23 mouse cellular contexts compared by ENCODE assay signal in the genomic region with DNA sequence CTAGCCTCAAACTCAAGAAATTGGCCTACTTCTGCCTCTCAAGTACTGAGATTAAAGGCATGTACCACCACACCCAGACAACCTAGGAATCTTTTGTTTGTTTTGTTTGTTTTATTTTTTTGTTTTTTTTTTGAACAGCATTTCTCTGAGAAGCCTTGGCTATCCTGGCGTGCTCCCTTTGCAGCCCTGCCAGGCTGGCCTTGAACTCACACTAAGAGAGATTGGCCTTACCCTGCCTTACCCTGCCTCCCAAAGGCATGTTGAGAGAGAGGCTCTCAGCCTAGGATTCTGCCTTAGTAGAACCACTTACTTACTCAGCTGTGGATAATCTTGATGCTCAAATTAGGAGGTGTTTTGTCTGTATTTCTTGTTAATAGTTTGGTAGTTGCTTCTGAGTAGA. TPM values are rescaled to one million over a fixed set of nuclear protein-coding genes. Genes with fewer than 3 reads are reported as not detected.
DNase-seq lines count a peak whose midpoint lies in the region; TF ChIP-seq lines count a peak whose summit lies in the region.
"Had no signal": no experiment of that assay in that cellular context is flagged by ENCODE, and none has a peak within 500 bp of the region (broad histone marks: within the 10 kb centered on the region; RNA-seq: fewer than 3 reads in every experiment).

No protein-coding gene starts in this region.

- H3K27me3 ChIP-seq in testis, adult 2 months (ENCODE audit: control insufficient read depth, insufficient read depth, low read length): no peaks in the 10 kb centered on the region
- H3K27me3 ChIP-seq: embryonic facial prominence, embryonic 13.5 days; forebrain, embryonic 12.5 days; forebrain, embryonic 15.5 days; heart, embryonic 13.5 days had no signal

- TF ChIP-seq POLR2A in testis, adult 2 months (IDR thresholded peaks at IDR 0.05; ENCODE audit: control insufficient read depth, low read depth, low read length): no peak

- DNase-seq in adrenal gland, postnatal 10 days: peak; percentile 43
- DNase-seq in adrenal gland, adult 18-20 months (ENCODE audit: low spot score in 2 of 2): no peak
- DNase-seq in testis, postnatal 10 days (ENCODE audit: low spot score): no peak
- peak; percentile 53 to 65 for DNase-seq in adrenal gland, postnatal 36 days
- DNase-seq in gastrocnemius, postnatal 10 days: no peak
- DNase-seq: cerebellum, adult 11 months; cerebellum, adult 2 months; cerebellum, adult 9-11 months; cerebellum, postnatal 25 days; gastrocnemius, postnatal 36 days; heart, adult 2 months; heart, postnatal 14 days; heart, postnatal 4 days had no signal

- H3K4me1 ChIP-seq in testis, adult 2 months (ENCODE audit: control insufficient read depth, insufficient read depth, low read length): peaks cover 4% of the 10 kb centered on the region
- H3K4me1 ChIP-seq: embryonic facial prominence, embryonic 10.5 days; forebrain, embryonic 15.5 days had no signal

- H3K27ac ChIP-seq in testis, adult 2 months (ENCODE audit: control insufficient read depth, insufficient read depth, low read depth, low read length): no peak overlapping the region
- H3K27ac ChIP-seq: embryonic facial prominence, embryonic 10.5 days; embryonic facial prominence, embryonic 13.5 days; forebrain, embryonic 15.5 days; heart, adult 2 months; heart, embryonic 10.5 days; heart, embryonic 13.5 days; hindbrain, embryonic 14.5 days; hindbrain, postnatal 0 days had no signal

- TF ChIP-seq CTCF in testis, adult 2 months (IDR thresholded peaks at IDR 0.05; ENCODE audit: control insufficient read depth, insufficient read depth, insufficient replicate concordance, low read depth, low read length): no peak

- peak overlapping the region; percentile 75 for H3K4me3 ChIP-seq in testis, adult 2 months (ENCODE audit: control insufficient read depth, low read depth, low read length)
- H3K4me3 ChIP-seq: embryonic facial prominence, embryonic 10.5 days; embryonic facial prominence, embryonic 13.5 days; erythroblast, embryonic 14.5 days; forebrain, embryonic 12.5 days; forebrain, embryonic 15.5 days; heart, adult 2 months; heart, embryonic 10.5 days; heart, embryonic 13.5 days had no signal

- H3K36me3 ChIP-seq in testis, adult 2 months (ENCODE audit: control insufficient read depth, insufficient read depth, low read length): no peaks in the 10 kb centered on the region
- H3K36me3 ChIP-seq: forebrain, embryonic 12.5 days; forebrain, embryonic 15.5 days; heart, embryonic 13.5 days had no signal

RNA-seq across cellular contexts. Expression of a gene that starts 8.7 kb away (rescaled TPM):
- 10 to 100 TPM; 84.9 to 94.1 TPM for total RNA-seq in adrenal gland, postnatal 10 days (2021)
- 10 to 100 TPM; 75.0 to 88.1 TPM for total RNA-seq in adrenal gland, adult 18-20 months (2021)
- 17.0 and 21.4 TPM in 2 replicates for polyA plus RNA-seq in testis, adult 2 months (2012; rRNA removed)
- 10 to 100 TPM; 93.4 to 99.0 TPM for total RNA-seq in adrenal gland, postnatal 36 days (2021)
- 10 to 100 TPM; 50.2 to 62.4 TPM for total RNA-seq in gastrocnemius, postnatal 10 days (2021)

RNA-seq across cellular contexts. Expression of a gene that starts 45.2 kb away (rescaled TPM):
- total RNA-seq in adrenal gland, postnatal 10 days (2021): 100 to 1,000 TPM; 300 to 322 TPM
- 100 to 1,000 TPM; 393 to 425 TPM for total RNA-seq in adrenal gland, adult 18-20 months (2021)
- polyA plus RNA-seq in testis, adult 2 months (2012; rRNA removed): 280 and 283 TPM in 2 replicates
- 100 to 1,000 TPM; 309 to 376 TPM for total RNA-seq in adrenal gland, postnatal 36 days (2021)
- 100 to 1,000 TPM; 140 to 154 TPM for total RNA-seq in gastrocnemius, postnatal 10 days (2021)

Comparison
In these comparisons a context has a peak if more than half of its experiments do, and no peak if none do; other contexts are left out.
1. DNase-seq: peak in adrenal gland, postnatal 10 days (single experiment) and adrenal gland, postnatal 36 days (2 of 2); none in adrenal gland, adult 18-20 months (0 of 2), testis, postnatal 10 days (single experiment) and gastrocnemius, postnatal 10 days (single experiment).